Mouse (Mus musculus): ENCODE measurements at regions not wholly inside any gene's neighbourhood (a gene's known extent, or its start where the extent isn't known, plus 50 kb on each side); places are given as distances from the start of the nearest gene placed in this dataset.

DNA sequence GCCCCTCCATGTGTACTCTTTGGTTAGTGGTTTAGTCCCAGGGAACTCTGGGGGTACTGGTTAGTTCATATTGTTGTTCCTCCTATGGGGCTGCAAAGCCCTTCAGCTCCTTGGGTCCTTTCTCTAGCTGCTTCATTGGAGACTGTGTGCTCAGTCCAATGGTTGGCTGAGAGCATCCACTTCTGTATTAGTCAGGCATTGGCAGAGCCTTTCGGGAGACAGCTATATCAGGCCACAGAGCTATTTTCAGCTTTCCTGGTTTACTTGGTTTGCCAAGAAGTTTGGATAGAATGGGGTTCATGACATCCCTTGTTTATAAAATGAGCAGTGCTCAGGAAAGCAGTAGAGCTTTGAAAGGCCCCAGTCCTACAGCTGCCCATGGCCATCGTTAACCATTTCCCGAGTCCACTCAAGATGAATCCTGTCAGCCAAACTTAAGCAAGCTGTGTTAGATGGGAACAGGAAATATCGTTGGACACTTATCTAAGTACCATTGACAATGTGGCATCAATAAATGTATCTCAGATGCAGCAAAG, 126.7 kb upstream of the Tdrd3 start:
- TF ChIP-seq ZNF384 (IDR thresholded peaks at IDR 0.05; ENCODE audit: low read depth, low read length) (no peak), MAFK (IDR thresholded peaks at IDR 0.05; ENCODE audit: insufficient read depth, low read depth, low read length) (no peak), HCFC1 (IDR thresholded peaks at IDR 0.05; ENCODE audit: borderline replicate concordance, insufficient read depth, low read length) (no peak), ZC3H11A (IDR thresholded peaks at IDR 0.05; ENCODE audit: borderline replicate concordance, low read depth, low read length) (no peak)
